Mouse (Mus musculus): ENCODE data around the gene Rrp12.

DNA sequence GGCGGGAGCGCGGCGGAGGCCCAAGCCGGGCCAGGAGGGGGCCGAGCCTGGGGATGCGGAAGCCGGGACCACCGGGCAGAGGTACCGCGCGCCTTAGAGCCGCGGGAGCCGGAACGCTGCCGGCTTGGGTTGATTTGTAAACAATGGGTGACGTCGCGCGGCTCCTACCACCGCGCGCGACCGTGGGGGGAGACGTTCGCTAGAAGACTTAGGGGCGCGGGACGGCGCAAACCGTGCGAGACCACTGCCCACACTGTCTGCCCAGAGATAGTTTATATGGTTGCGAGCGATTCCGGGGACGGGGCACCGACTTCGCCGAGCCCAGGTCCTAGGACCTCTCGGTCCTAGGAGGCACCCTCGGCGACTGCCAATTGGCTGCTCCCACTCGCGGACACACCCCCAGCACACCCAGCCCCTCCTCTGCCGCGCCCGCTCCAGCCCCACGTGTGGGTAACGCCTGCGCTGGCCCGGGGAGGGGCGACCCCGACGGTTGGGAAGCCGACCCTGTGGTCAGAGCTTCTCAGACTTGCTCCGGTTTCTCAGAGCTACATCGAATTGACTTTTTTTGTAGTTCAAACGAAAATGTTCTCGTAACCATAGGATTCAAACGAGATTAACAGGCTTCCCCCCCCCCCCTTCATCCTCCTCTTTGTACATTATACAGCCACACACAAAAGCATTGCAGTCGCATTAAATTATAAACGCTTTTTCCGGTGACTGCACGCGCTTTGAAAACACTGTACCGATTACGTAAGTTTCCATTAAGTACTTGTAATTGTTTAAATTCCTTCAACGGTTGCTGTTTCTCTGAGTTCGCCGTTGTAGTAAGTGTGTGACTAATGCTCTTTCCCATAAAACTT lies 47.8 kb downstream of the Rrp12 start, which contains the start of gene Frat2:
- TF ChIP-seq GATA1 (IDR thresholded peaks at IDR 0.05; ENCODE audit: borderline replicate concordance, low read length) (no peak), FLI1 (IDR thresholded peaks at IDR 0.05; ENCODE audit: low read length) (no peak)

All from megakaryocyte, embryonic 14.5 days (primary cell).